Mouse (Mus musculus) midbrain, postnatal 0 days (tissue): ENCODE results near the gene Nup107. TPM values are rescaled to one million over a fixed set of nuclear protein-coding genes. Genes with fewer than 3 reads are reported as not detected.

ENCODE experiments used
- ATAC-seq: fragments of 200-750 bp; cut with Nextera tagmentation; 2 replicates; pipeline ENCODE4 v1.8.0; 2017; ENCODE audit warnings: moderate number of reproducible peaks, mild to moderate bottlenecking, moderate TSS enrichment, moderate library complexity; ENCODE audit not compliant: low FRiP score
- DNase-seq: peaks from one replicate; pipeline ENCODE4 v3.0.0-alpha.2; 2015; ENCODE audit warnings: low spot score
- H3K27ac ChIP-seq: fragments of 300-500 bp; sonication (generic); 2 replicates; pipeline ENCODE4 v1.5.1; 2014; ENCODE audit warnings: low read depth, mild to moderate bottlenecking, low read length, mixed read lengths
- H3K27me3 ChIP-seq: fragments of 300-500 bp; sonication (generic); 2 replicates; pipeline ENCODE4 v1.6.1; 2014; ENCODE audit warnings: low read length, control low read depth, mixed read lengths; ENCODE audit not compliant: insufficient read depth
- H3K36me3 ChIP-seq: fragments of 300-500 bp; sonication (generic); 2 replicates; pipeline ENCODE4 v1.6.1; 2014; ENCODE audit warnings: low read length, control low read depth, mixed read lengths; ENCODE audit not compliant: insufficient read depth
- H3K4me1 ChIP-seq: fragments of 300-500 bp; sonication (generic); 2 replicates; pipeline ENCODE4 v1.6.1; 2014; ENCODE audit warnings: mild to moderate bottlenecking, control low read depth, antibody characterized with exemption, low read length, mixed read lengths; ENCODE audit not compliant: insufficient read depth
- H3K4me2 ChIP-seq: fragments of 300-500 bp; sonication (generic); 2 replicates; pipeline ENCODE4 v1.6.1; 2014; ENCODE audit warnings: low read depth, mild to moderate bottlenecking, low read length, mixed read lengths; ENCODE audit not compliant: poor library complexity, severe bottlenecking
- H3K4me3 ChIP-seq: fragments of 300-500 bp; sonication (generic); 2 replicates; pipeline ENCODE4 v1.5.1; 2014; ENCODE audit warnings: low read depth, mild to moderate bottlenecking, low read length, moderate library complexity
- H3K9ac ChIP-seq: fragments of 300-500 bp; sonication (generic); replicated peaks from 2 replicates; pipeline ENCODE4 v1.6.1; 2014; ENCODE audit warnings: mild to moderate bottlenecking, low read length, moderate library complexity, mixed read lengths; ENCODE audit not compliant: poor library complexity, severe bottlenecking
- H3K9me3 ChIP-seq: fragments of 300-500 bp; sonication (generic); 2 replicates; pipeline ENCODE4 v1.6.1; 2016; ENCODE audit warnings: low read length, control low read depth
- CTCF ChIP-seq: IDR thresholded peaks from 2 replicates; pipeline ENCODE4 v1.5.1; 2016; ENCODE audit warnings: antibody characterized with exemption, mild to moderate bottlenecking
- WGBS: fragments of 180-500 bp; shearing (Covaris S2); extraction: QIAGEN DNeasy Blood & Tissue Kit; methylation state at CpG from one replicate; pipeline ENCODE4 v1.1.7; 2014; 5-methylcytosine and 5-hydroxymethylcytosine counted together
- polyA plus RNA-seq: library from polyadenylated mRNA; unstranded; fragments of >200 nt; fragmentation: Nextera tagmentation; extraction: Ambion mirVana; gene quantifications from 2 replicates; pipeline ENCODE4 v1.2.1, GENCODE M21; 2015
- total RNA-seq: library from RNA; depleted of rRNA; stranded (reverse); fragments of >200 nt; gene quantifications from 2 replicates; pipeline ENCODE4 v1.2.3, GENCODE M21; 2014

Gene Nup107
- total and polyA plus RNA-seq, 2 experiments from 2014 or later, result 14.0 to 16.7 TPM

DNA sequence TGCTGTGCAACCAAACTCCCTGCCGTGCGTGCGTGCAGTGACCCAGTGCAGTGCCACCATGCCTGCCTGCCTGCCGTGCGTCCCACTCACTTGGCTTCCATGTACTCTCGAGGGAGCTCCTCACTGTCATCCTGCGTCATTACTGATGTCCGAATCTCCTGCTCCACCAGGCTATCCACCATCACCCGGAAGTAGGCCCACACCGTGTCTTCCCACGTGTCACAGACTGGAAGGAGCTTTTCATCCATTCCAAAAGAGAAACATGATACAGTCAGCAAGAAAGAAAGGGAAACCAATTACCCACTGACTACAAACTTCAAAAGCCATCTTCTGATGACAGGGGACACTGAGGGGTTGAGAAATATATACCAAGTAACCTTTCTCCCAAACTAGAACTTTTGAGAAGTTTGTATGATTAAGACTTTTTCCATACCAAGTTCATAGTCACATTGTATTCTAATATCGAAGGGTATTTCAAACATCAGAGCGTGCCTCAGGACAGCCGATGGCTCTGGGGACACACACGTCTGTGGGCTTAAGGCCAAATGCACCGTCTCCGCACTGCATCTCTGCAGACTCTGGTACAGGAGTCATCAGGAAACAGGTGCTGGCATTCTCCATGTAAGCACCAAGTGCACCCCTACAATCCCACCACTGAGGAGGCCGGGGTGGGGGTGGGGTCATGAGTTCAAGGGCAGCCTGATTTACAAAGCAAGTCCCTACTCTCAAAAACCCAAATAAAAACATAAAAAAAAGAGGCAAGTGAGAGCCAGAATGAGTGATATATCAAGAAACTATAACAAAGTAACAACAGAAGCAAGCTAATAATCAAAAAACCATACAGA is 22.0 kb downstream of the Nup107 start:
- WGBS, result 94% methylated on average over 18 of the region's 18 CpGs
- Histone ChIP-seq H3K9ac (no peak overlapping the region), H3K4me1 (no peaks in the 10 kb centered on the region), H3K4me2 (no peak overlapping the region), H3K36me3 (peaks cover 51% of the 10 kb centered on the region), H3K9me3 (no peaks in the 10 kb centered on the region), H3K27me3 (no peaks in the 10 kb centered on the region), H3K4me3 (no peak overlapping the region), H3K27ac (no peak overlapping the region)
- ATAC-seq (no peak), DNase-seq (no peak)
- no peak for TF ChIP-seq CTCF

DNA sequence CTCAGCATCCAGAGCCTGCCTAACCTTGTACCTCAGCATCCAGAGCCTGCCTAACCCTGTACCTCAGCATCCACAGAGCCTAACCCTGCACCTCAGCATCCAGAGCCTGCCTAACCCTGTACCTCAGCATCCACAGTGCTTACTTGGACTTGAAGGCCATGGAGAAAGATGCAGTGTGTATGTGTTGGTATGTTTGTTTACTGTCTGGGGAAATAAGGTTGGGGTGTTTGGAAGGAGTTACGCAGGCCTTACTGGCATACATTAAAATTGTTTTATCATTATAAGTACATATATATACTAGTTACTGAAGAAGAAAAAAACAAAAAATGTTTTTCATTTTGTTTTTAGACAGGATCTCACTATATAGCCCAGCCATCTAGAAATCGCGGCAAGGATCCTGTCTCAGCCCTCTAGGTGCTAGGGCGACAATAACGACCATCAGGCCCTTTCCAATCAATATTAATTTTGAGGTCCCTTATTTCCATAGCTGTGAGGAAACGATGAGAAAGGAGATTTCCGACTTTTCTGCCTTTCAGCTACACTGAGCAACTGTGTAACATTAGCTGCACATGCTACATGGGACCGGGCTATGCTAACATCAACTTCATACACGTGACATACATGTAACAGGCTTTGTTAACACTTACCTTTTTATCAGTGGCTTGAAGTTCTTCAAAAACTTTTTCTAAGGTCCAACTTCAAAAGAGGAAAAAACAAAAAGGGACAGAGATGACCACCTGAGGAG is 22.8 kb downstream of the Nup107 start:
- H3K36me3 ChIP-seq, result peaks cover 49% of the 10 kb centered on the region
- H3K4me3 ChIP-seq, result no peak overlapping the region
- ATAC-seq (no peak), DNase-seq (no peak)
- H3K27me3 ChIP-seq, result no peaks in the 10 kb centered on the region
- no peak for TF ChIP-seq CTCF
- H3K9ac ChIP-seq, result no peak overlapping the region
- no peak overlapping the region for H3K4me2 ChIP-seq
- H3K4me1 ChIP-seq, result no peaks in the 10 kb centered on the region
- no peak overlapping the region for H3K27ac ChIP-seq
- 93% methylated on average over 9 of the region's 9 CpGs for WGBS
- no peaks in the 10 kb centered on the region for H3K9me3 ChIP-seq

DNA sequence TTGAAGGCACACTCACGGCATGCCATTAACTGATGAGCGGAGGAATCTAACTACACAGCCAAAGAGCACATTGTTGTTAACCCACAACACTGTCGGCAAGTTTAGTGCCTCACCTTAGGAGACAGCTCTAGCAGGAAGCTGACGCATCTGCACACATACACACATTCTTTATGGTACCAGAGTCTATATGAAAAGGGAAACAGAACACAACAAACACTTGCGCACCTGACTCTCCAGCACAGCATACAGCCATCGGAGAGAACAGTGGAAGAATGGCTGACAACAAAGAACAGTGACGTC is 24.4 kb downstream of the Nup107 start:
- Histone ChIP-seq H3K4me1 (no peaks in the 10 kb centered on the region), H3K27me3 (no peaks in the 10 kb centered on the region), H3K27ac (no peak overlapping the region), H3K4me2 (no peak overlapping the region), H3K4me3 (no peak overlapping the region), H3K9me3 (no peaks in the 10 kb centered on the region), H3K9ac (no peak overlapping the region), H3K36me3 (peaks cover 47% of the 10 kb centered on the region)
- DNase-seq, result no peak
- WGBS, result 91% methylated on average over 7 of the region's 7 CpGs
- ATAC-seq, result no peak
- TF ChIP-seq CTCF, result no peak

DNA sequence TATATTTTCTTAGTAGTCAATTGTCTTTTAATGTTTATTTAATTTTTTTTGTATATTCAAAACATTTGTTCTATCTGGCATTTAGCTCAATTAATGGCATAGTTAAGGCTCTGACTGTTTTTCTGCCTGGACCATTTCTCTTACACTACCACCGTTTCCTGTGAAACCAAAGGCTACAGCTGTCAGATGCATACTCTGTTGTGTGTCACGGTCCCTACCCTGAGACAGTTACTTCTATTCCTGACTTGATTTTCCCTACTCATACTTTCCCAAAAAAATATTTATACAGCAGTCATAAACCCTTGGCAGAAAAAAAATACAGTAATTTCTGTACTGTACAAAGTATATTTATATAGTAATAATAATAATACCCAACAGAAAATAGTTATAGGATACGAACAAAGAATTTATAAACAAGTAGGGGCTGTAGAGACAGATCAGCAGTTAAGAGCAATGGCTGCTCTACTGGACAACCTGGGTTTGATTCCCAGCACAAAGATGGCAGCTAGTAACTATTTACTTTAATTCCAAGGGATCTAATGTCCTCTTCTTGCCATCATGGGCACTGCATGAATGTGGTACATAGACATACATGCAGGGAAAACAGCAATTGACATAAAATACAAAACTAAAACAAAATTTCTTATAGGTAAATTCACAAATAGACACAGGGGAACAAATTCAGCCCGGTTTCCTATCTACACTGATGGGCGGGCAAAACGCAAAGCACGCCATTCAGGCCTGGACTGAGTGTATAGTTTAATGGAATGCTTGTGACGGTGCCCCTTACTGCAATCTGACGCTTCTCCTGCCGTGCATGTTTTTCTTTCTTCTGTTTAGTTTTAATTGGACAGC is 25.0 kb downstream of the Nup107 start:
- H3K9me3 ChIP-seq, result no peaks in the 10 kb centered on the region
- H3K27me3 ChIP-seq, result no peaks in the 10 kb centered on the region
- 92% methylated on average over 10 of the region's 10 CpGs for WGBS
- H3K4me1 ChIP-seq, result no peaks in the 10 kb centered on the region
- H3K36me3 ChIP-seq, result peaks cover 41% of the 10 kb centered on the region
- no peak for TF ChIP-seq CTCF
- no peak overlapping the region for H3K9ac ChIP-seq
- no peak overlapping the region for H3K4me3 ChIP-seq
- DNase-seq (no peak), ATAC-seq (no peak)
- no peak overlapping the region for H3K4me2 ChIP-seq
- H3K27ac ChIP-seq, result no peak overlapping the region

DNA sequence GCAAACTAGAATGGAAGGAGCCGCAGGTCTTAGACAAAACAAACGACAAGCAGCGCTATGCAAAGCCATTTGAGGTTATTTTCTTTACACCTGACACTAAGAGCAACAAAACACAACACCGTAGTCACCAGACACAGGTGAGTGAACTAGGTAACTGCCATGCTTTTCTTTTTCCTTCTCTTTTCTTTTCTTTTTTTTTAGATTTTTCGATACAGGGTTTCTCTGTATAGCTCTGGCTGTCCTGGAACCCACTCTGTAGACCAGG is 25.7 kb downstream of the Nup107 start:
- Histone ChIP-seq H3K4me3 (no peak overlapping the region), H3K9me3 (no peaks in the 10 kb centered on the region), H3K4me1 (no peaks in the 10 kb centered on the region), H3K27me3 (no peaks in the 10 kb centered on the region), H3K36me3 (peaks cover 37% of the 10 kb centered on the region), H3K4me2 (no peak overlapping the region), H3K27ac (no peak overlapping the region), H3K9ac (no peak overlapping the region)
- no peak for TF ChIP-seq CTCF
- ATAC-seq (no peak), DNase-seq (no peak)
- WGBS, result 98% methylated on average over 5 of the region's 5 CpGs
